Mouse (Mus musculus): ENCODE measurements around the gene Pin1rt1.

- TF ChIP-seq CTCF (conservative IDR thresholded peaks at IDR 0.05; ENCODE audit: low read length): no peak
- no peak for TF ChIP-seq NANOG (IDR thresholded peaks at IDR 0.05; ENCODE audit: borderline replicate concordance, low read length)
Observed at GRCm38 (mm10) chr2:104690720-104691119, 25.5 kb downstream of the Pin1rt1 start.

Data from E14TG2a.4 (cell line).